Mouse (Mus musculus): ENCODE measurements around the gene Sik1. TPM values are rescaled to one million over a fixed set of nuclear protein-coding genes. Genes with fewer than 3 reads are reported as not detected.

The Sik1 gene
- total and polyA plus RNA-seq, 2 experiments from 2014 or later = 10.9 to 31.9 TPM

GRCm38 (mm10) chr17:31864666-31865450, 9.3 kb upstream of the Sik1 start:
- Histone ChIP-seq H3K4me1 (ENCODE audit: control insufficient read depth, insufficient read depth) (peaks cover 18% of the 10 kb centered on the region), H3K9ac (replicated peaks; ENCODE audit: low read depth, low read length) (no peak overlapping the region), H3K27ac (ENCODE audit: low read depth) (0 out of 2 replicates have a peak overlapping the region, but pooled peaks have one; percentile 5), H3K36me3 (replicated peaks; ENCODE audit: control insufficient read depth, insufficient read depth, low read length) (no peaks in the 10 kb centered on the region), H3K27me3 (ENCODE audit: control insufficient read depth, insufficient read depth, low read length) (no peaks in the 10 kb centered on the region), H3K4me2 (ENCODE audit: low read depth, low read length) (no peak overlapping the region), H3K4me3 (ENCODE audit: low read depth, low read length) (no peak overlapping the region), H3K9me3 (replicated peaks; ENCODE audit: control insufficient read depth, low read length) (no peaks in the 10 kb centered on the region)
- DNase-seq (ENCODE audit: low spot score) (no peak), ATAC-seq (ENCODE audit: insufficient read depth, low read depth) (no peak)
- WGBS = 57% methylated on average over 11 of the region's 11 CpGs
- TF ChIP-seq CTCF (IDR thresholded peaks at IDR 0.05; ENCODE audit: low read depth) = no peak
- no peak for TF ChIP-seq EP300 (IDR thresholded peaks at IDR 0.05; ENCODE audit: low read depth)

GRCm38 (mm10) chr17:31863151-31863815, 7.7 kb upstream of the Sik1 start:
- ATAC-seq (ENCODE audit: insufficient read depth, low read depth) (no peak), DNase-seq (ENCODE audit: low spot score) (no peak)
- H3K27ac ChIP-seq (ENCODE audit: low read depth) = no peak overlapping the region
- H3K36me3 ChIP-seq (replicated peaks; ENCODE audit: control insufficient read depth, insufficient read depth, low read length) = no peaks in the 10 kb centered on the region
- TF ChIP-seq EP300 (IDR thresholded peaks at IDR 0.05; ENCODE audit: low read depth) (no peak), CTCF (IDR thresholded peaks at IDR 0.05; ENCODE audit: low read depth) (no peak)
- no peak overlapping the region for H3K9ac ChIP-seq (replicated peaks; ENCODE audit: low read depth, low read length)
- no peaks in the 10 kb centered on the region for H3K9me3 ChIP-seq (replicated peaks; ENCODE audit: control insufficient read depth, low read length)
- H3K27me3 ChIP-seq (ENCODE audit: control insufficient read depth, insufficient read depth, low read length) = no peaks in the 10 kb centered on the region
- peaks cover 18% of the 10 kb centered on the region for H3K4me1 ChIP-seq (ENCODE audit: control insufficient read depth, insufficient read depth)
- 79% methylated on average over 10 of the region's 10 CpGs for WGBS
- no peak overlapping the region for H3K4me3 ChIP-seq (ENCODE audit: low read depth, low read length)
- H3K4me2 ChIP-seq (ENCODE audit: low read depth, low read length) = no peak overlapping the region

- H3K36me3 ChIP-seq (replicated peaks; ENCODE audit: control insufficient read depth, insufficient read depth, low read length) = no peaks in the 10 kb centered on the region
- no peaks in the 10 kb centered on the region for H3K27me3 ChIP-seq (ENCODE audit: control insufficient read depth, insufficient read depth, low read length)
- no peak overlapping the region for H3K27ac ChIP-seq (ENCODE audit: low read depth)
- no peaks in the 10 kb centered on the region for H3K9me3 ChIP-seq (replicated peaks; ENCODE audit: control insufficient read depth, low read length)
- DNase-seq (ENCODE audit: low spot score) (no peak), ATAC-seq (ENCODE audit: insufficient read depth, low read depth) (no peak)
- 51% methylated on average over 6 of the region's 6 CpGs for WGBS
- H3K4me3 ChIP-seq (ENCODE audit: low read depth, low read length) = no peak overlapping the region
- TF ChIP-seq EP300 (IDR thresholded peaks at IDR 0.05; ENCODE audit: low read depth) (no peak), CTCF (IDR thresholded peaks at IDR 0.05; ENCODE audit: low read depth) (no peak)
- no peak overlapping the region for H3K4me2 ChIP-seq (ENCODE audit: low read depth, low read length)
- no peak overlapping the region for H3K9ac ChIP-seq (replicated peaks; ENCODE audit: low read depth, low read length)
- H3K4me1 ChIP-seq (ENCODE audit: control insufficient read depth, insufficient read depth) = peaks cover 26% of the 10 kb centered on the region
Measured at GRCm38 (mm10) chr17:31862136-31862535, 6.5 kb upstream of the Sik1 start.

DNA sequence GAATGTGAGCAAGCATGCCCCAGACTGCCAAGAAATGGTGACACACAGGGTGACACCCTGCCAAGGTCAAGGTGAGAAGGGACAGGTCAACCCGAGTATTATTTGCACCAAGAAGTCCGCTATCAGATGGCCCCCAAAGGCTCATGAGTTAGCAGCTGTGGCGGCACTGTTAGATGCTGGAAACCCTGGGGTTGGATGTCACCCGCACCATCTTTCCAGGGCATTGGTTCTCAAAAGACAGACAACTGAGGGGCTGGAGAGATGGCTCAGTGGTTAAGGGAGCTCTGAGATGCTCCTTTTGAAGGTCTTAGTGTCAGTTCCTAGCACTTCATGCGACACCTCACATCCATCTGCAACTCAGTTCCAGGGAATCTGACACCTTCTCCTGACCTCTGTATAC, 6.1 kb upstream of the Sik1 start:
- Histone ChIP-seq H3K4me3 (ENCODE audit: low read depth, low read length) (no peak overlapping the region), H3K4me2 (ENCODE audit: low read depth, low read length) (no peak overlapping the region), H3K27me3 (ENCODE audit: control insufficient read depth, insufficient read depth, low read length) (no peaks in the 10 kb centered on the region), H3K4me1 (ENCODE audit: control insufficient read depth, insufficient read depth) (peaks cover 30% of the 10 kb centered on the region), H3K9ac (replicated peaks; ENCODE audit: low read depth, low read length) (no peak overlapping the region), H3K36me3 (replicated peaks; ENCODE audit: control insufficient read depth, insufficient read depth, low read length) (no peaks in the 10 kb centered on the region), H3K27ac (ENCODE audit: low read depth) (no peak overlapping the region), H3K9me3 (replicated peaks; ENCODE audit: control insufficient read depth, low read length) (no peaks in the 10 kb centered on the region)
- no peak for TF ChIP-seq CTCF (IDR thresholded peaks at IDR 0.05; ENCODE audit: low read depth)
- no peak for TF ChIP-seq EP300 (IDR thresholded peaks at IDR 0.05; ENCODE audit: low read depth)
- DNase-seq (ENCODE audit: low spot score) = no peak
- WGBS = 85% methylated on average over 5 of the region's 5 CpGs
- ATAC-seq (ENCODE audit: insufficient read depth, low read depth) = no peak

GRCm38 (mm10) chr17:31860856-31861255, 5.3 kb upstream of the Sik1 start:
- no peaks in the 10 kb centered on the region for H3K36me3 ChIP-seq (replicated peaks; ENCODE audit: control insufficient read depth, insufficient read depth, low read length)
- no peak for ATAC-seq (ENCODE audit: insufficient read depth, low read depth)
- no peak overlapping the region for H3K4me3 ChIP-seq (ENCODE audit: low read depth, low read length)
- WGBS = 74% methylated on average over 8 of the region's 8 CpGs
- no peaks in the 10 kb centered on the region for H3K27me3 ChIP-seq (ENCODE audit: control insufficient read depth, insufficient read depth, low read length)
- H3K9ac ChIP-seq (replicated peaks; ENCODE audit: low read depth, low read length) = no peak overlapping the region
- H3K4me1 ChIP-seq (ENCODE audit: control insufficient read depth, insufficient read depth) = peaks cover 30% of the 10 kb centered on the region
- no peak for DNase-seq (ENCODE audit: low spot score)
- no peak overlapping the region for H3K4me2 ChIP-seq (ENCODE audit: low read depth, low read length)
- no peak overlapping the region for H3K27ac ChIP-seq (ENCODE audit: low read depth)
- TF ChIP-seq CTCF (IDR thresholded peaks at IDR 0.05; ENCODE audit: low read depth) (no peak), EP300 (IDR thresholded peaks at IDR 0.05; ENCODE audit: low read depth) (no peak)
- H3K9me3 ChIP-seq (replicated peaks; ENCODE audit: control insufficient read depth, low read length) = no peaks in the 10 kb centered on the region
